Mouse (Mus musculus) lung, embryonic 15.5 days (tissue): ENCODE results near the gene Tekt1. TPM values are rescaled to one million over a fixed set of nuclear protein-coding genes. Genes with fewer than 3 reads are reported as not detected.
A peak's percentile ranks its signal among the peaks of the same experiment; 100 is the strongest.

ENCODE experiments used
- ATAC-seq: fragments of 200-750 bp; cut with Nextera tagmentation; 2 replicates; pipeline ENCODE4 v1.8.0; 2017; ENCODE audit warnings: moderate number of reproducible peaks, borderline replicate concordance; ENCODE audit not compliant: low FRiP score, low TSS enrichment; ENCODE audit errors: extremely low read depth
- H3K27ac ChIP-seq: fragments of 300-500 bp; sonication (generic); 2 replicates; pipeline ENCODE4 v1.5.1; 2015; ENCODE audit warnings: moderate library complexity, mild to moderate bottlenecking, inconsistent platforms
- H3K27me3 ChIP-seq: fragments of 300-500 bp; sonication (generic); 2 replicates; pipeline ENCODE4 v1.6.1; 2015; ENCODE audit warnings: inconsistent platforms
- H3K36me3 ChIP-seq: fragments of 300-500 bp; sonication (generic); 2 replicates; pipeline ENCODE4 v1.6.1; 2015; ENCODE audit warnings: inconsistent platforms
- H3K4me1 ChIP-seq: fragments of 300-500 bp; sonication (generic); 2 replicates; pipeline ENCODE4 v1.6.1; 2015; ENCODE audit warnings: inconsistent platforms
- H3K4me2 ChIP-seq: fragments of 300-500 bp; sonication (generic); 2 replicates; pipeline ENCODE4 v1.6.1; 2015; ENCODE audit warnings: inconsistent platforms, mild to moderate bottlenecking, moderate library complexity
- H3K4me3 ChIP-seq: fragments of 300-500 bp; sonication (generic); 2 replicates; pipeline ENCODE4 v1.5.1; 2015; ENCODE audit warnings: mild to moderate bottlenecking, inconsistent platforms
- H3K9ac ChIP-seq: fragments of 300-500 bp; sonication (generic); 2 replicates; pipeline ENCODE4 v1.6.1; 2015; ENCODE audit warnings: inconsistent platforms
- H3K9me3 ChIP-seq: fragments of 300-500 bp; sonication (generic); 2 replicates; pipeline ENCODE4 v1.6.1; 2016; ENCODE audit warnings: inconsistent platforms
- WGBS: fragments of 180-500 bp; shearing (Covaris S2); methylation state at CpG from one replicate; pipeline ENCODE4 v1.1.7; 2015; 5-methylcytosine and 5-hydroxymethylcytosine counted together
- polyA plus RNA-seq: library from polyadenylated mRNA; unstranded; fragments of >200 nt; fragmentation: Nextera tagmentation; extraction: Ambion mirVana; gene quantifications from 2 replicates; pipeline ENCODE4 v1.2.1, GENCODE M21; 2015

Gene Tekt1
- polyA plus RNA-seq, 1 experiment from 2014 or later: 11.8 TPM

DNA sequence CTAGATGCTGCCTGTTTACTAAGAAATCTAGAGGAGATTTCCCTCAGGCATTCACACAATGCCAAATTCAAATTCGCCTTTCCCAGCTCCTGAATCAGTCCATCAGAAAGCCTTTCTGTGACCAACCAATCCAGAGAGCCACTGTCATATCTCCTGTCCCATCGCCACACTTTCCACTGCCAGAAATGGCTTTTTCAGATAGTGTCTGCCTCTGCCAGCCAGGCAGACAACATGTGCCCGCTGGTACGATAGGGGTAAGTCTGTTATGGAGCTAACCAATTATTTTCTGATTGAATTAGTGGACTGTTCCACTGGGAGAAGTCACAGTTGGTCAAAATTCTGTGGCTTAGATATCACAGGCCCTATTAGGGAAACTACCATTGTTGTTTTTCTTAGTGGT lies 27.6 kb downstream of the Tekt1 start:
- no peak for ATAC-seq
- H3K4me1 ChIP-seq: peaks cover 11% of the 10 kb centered on the region
- H3K9ac ChIP-seq: no peak overlapping the region
- 76% methylated on average over 4 of the region's 4 CpGs for WGBS
- no peaks in the 10 kb centered on the region for H3K36me3 ChIP-seq
- H3K27me3 ChIP-seq: no peaks in the 10 kb centered on the region
- no peaks in the 10 kb centered on the region for H3K9me3 ChIP-seq
- H3K4me3 ChIP-seq: no peak overlapping the region
- H3K4me2 ChIP-seq: no peak overlapping the region
- H3K27ac ChIP-seq: no peak overlapping the region

DNA sequence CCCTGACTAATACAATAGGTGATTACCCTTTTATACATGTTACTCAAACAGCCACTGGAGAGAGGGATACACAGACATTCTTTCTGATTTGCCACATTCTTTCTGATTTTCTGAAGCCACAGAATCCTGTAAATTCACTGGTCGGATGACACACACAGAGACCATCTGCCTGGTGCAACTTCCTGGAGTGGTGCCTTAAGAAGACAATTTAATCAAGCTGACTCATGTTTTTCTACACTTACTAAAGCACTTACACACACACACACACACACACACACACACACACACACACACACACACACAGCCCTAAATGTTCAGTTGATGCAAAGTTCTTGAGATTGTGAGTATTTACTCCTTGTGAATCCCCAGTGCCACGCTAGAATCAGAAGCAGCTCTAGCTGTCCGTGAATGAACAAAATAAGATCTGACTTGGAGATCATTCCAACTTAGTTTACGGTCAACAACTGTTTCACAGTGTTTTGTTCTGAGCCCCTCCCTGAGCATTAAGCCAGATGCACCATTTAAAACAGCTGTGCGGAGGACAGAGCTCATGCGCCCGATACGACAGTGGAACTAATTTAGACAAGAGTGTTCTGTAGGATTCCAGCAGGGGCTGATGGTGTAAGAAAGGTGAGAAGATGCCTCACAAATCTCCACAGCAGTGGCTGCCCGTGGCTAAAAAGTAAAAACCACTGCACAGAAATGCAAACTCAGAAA lies 29.1 kb downstream of the Tekt1 start:
- 76% methylated on average over 9 of the region's 9 CpGs for WGBS
- Histone ChIP-seq H3K27ac (no peak overlapping the region), H3K9me3 (no peaks in the 10 kb centered on the region), H3K9ac (no peak overlapping the region), H3K27me3 (no peaks in the 10 kb centered on the region), H3K36me3 (no peaks in the 10 kb centered on the region), H3K4me1 (peaks cover 5% of the 10 kb centered on the region), H3K4me3 (no peak overlapping the region), H3K4me2 (no peak overlapping the region)
- no peak for ATAC-seq

DNA sequence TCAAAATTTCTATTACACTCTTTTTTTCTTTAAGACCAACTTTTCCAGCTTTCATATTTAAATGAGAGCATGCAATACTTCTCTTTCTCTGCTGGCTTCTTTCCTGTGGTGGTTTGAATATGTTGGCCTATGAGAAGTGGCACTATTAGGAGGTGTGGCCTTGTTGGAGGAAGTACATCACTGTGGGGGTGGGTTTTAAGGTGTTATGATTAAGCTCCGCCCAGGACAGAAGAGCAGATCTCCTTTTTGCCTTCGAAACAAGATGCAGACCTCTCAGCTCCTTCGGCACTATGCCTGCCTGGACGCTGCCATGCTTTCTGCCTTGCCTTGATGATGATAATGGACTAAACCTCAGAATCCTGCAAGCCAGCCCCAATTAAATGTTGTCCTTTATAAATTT lies 36.5 kb downstream of the Tekt1 start:
- ATAC-seq: no peak
- H3K4me3 ChIP-seq: no peak overlapping the region
- WGBS: 70% methylated on average over 4 of the region's 4 CpGs

DNA sequence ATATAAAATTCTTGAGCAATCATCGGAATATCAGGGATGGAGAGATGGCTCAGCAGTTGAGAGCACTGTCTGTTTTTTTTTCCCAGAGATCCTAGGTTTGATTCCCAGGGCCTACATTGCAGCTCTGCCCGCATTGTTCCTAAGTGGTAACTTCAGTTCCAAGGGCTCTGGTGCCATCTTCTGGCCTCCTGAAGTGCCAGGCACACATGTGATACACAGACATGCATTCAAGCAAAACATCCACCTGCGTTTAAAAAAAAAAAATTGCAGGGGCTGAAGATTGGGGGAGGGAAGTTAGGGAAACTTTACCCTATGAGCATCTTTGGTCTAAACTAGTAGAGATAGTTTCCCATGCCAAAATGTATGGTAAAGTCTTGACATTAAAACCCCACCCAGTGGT lies 37.8 kb downstream of the Tekt1 start:
- Histone ChIP-seq H3K9me3 (no peaks in the 10 kb centered on the region), H3K36me3 (no peaks in the 10 kb centered on the region), H3K9ac (no peak overlapping the region), H3K4me1 (no peaks in the 10 kb centered on the region), H3K27ac (no peak overlapping the region), H3K4me2 (no peak overlapping the region), H3K4me3 (no peak overlapping the region), H3K27me3 (no peaks in the 10 kb centered on the region)
- 65% methylated on average over 3 of the region's 3 CpGs for WGBS
- ATAC-seq: no peak

More for the DNA sequence above, 36.5 kb downstream of the Tekt1 start:
- no peaks in the 10 kb centered on the region for H3K4me1 ChIP-seq
- H3K9me3 ChIP-seq: no peaks in the 10 kb centered on the region
- no peaks in the 10 kb centered on the region for H3K27me3 ChIP-seq
- no peak overlapping the region for H3K27ac ChIP-seq
- H3K4me2 ChIP-seq: no peak overlapping the region
- no peaks in the 10 kb centered on the region for H3K36me3 ChIP-seq
- no peak overlapping the region for H3K9ac ChIP-seq

DNA sequence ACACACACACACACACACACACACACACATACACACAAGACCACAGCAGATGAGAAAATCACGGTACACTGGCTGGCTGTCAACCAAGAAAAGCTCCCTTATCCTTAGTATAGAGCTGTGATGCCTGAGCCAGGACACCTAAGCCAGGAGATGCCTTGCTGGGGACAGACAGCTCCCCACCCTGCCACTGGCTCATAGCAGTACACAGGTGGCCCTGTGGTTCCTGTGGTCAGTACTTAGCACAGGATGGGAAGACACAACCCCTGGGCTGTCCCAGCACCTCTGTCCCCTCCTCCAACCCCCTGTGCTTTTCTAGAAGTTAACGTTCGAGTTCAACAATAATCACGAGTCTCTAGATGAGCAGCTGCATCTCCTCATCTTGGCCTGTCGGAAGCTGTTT lies 44.2 kb downstream of the Tekt1 start:
- 55% methylated on average over 5 of the region's 5 CpGs for WGBS
- H3K4me3 ChIP-seq: no peak overlapping the region
- H3K36me3 ChIP-seq: no peaks in the 10 kb centered on the region
- H3K27me3 ChIP-seq: peaks cover 29% of the 10 kb centered on the region
- H3K4me2 ChIP-seq: no peak overlapping the region
- H3K9ac ChIP-seq: no peak overlapping the region
- ATAC-seq: no peak
- H3K9me3 ChIP-seq: no peaks in the 10 kb centered on the region
- no peak overlapping the region for H3K27ac ChIP-seq
- 0 out of 2 replicates have a peak, but pooled peaks cover 3% of the 10 kb centered on the region for H3K4me1 ChIP-seq

DNA sequence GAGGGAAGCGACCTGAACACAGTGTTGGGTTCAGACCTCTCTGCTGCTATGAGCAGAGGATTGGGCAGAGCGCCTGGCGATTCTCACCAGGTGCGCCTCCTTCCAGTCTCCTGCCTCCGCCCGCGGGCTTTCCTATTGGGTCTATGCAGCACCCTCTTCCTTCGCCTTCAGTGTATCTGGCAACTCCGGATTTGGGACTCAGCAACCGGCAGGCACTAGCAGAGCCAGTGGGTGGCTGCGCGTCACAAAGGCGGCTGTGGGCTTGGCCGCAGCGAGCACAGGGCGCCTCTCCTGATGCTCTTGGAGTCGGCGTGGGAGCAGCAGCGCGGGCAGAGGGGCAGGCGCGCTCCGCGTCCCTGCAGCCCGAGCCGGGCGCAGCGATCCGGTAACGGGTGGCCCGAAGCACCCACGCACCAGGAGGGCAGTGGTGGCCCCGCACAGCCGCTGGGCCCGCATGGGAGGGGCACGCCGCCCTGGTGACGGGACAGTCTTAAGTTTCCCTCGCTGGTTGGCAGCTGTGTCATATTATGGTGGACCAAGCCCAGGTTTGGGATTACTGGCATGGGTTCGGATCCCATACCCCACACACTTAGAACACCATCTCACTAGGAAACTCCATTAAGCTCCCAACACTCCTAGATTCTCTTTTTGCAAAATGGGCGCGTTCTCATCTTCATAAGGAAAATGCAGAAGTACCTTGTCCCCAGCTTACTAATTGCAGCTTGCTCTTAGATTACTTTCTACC lies 47.9 kb downstream of the Tekt1 start, which contains the start of gene Fbxo39:
TSS of gene Fbxo39 (plus strand) at position 294 of the 745 bp plus-strand sequence.
- Histone ChIP-seq H3K4me3 (no peak within 1 kb of the TSS), H3K36me3 (no peaks in the 10 kb centered on the region), H3K4me1 (0 out of 2 replicates have a peak, but pooled peaks cover 3% of the 10 kb centered on the region), H3K27me3 (peaks cover 29% of the 10 kb centered on the region), H3K27ac (no peak within 1 kb of the TSS), H3K9ac (no peak within 1 kb of the TSS), H3K4me2 (peak within 1 kb of the TSS; percentile 47), H3K9me3 (no peaks in the 10 kb centered on the region)
- no peak for ATAC-seq
- 8% methylated on average over 41 of the region's 42 CpGs for WGBS

DNA sequence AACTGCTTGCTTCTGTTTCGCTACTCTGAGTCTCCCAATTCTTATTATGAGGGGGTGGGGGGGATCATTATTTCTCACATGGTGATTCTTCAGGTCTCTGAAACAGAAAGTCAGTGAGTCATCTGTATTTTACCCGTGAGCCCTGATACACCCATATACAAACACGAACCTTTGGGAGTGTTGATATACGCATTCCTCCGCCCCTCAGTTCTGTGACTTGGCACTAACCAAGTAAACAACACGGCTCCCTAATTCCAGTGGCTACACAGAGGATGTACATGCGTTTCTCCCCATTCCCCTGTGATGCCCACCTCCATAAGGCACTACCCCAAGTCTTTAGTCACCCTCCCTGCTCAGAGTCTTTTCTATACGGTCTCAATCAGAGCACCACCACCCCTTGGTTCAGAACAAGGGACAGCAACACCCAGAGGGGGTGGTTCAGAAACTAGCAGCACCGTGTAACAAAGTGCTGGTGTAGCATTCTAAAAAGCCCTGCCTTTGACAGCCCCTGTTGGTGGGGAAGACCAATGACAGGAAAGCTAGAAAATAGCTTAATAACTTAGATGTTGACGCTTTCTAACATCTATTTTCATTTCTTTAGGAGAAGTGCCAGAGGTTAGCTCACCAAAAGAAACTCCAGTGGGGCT lies 50.8 kb downstream of the Tekt1 start:
- Histone ChIP-seq H3K36me3 (no peaks in the 10 kb centered on the region), H3K4me2 (no peak overlapping the region), H3K9ac (no peak overlapping the region), H3K27me3 (peaks cover 29% of the 10 kb centered on the region), H3K4me3 (no peak overlapping the region), H3K27ac (no peak overlapping the region), H3K4me1 (0 out of 2 replicates have a peak, but pooled peaks cover 3% of the 10 kb centered on the region), H3K9me3 (no peaks in the 10 kb centered on the region)
- WGBS: 68% methylated on average over 10 of the region's 10 CpGs
- ATAC-seq: no peak

DNA sequence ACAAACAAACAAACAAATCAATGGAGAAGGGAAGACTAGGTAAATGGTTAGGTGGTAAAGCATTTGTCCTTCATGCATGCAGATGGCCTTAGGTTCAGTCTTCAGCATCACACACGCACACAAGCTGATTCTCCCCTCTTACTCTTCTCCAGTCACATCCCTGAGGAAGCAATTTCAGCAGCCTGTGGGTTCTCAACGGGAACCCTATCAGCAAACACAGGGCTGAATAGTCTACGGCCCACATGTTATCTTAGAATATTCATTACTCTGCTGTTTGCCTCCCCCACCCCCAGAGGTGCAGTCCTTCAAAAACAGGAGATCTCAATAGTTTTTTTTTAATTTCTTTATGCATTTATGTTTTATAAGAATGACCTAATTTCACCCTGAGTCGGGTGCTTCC lies 51.8 kb downstream of the Tekt1 start:
- Histone ChIP-seq H3K4me3 (no peak overlapping the region), H3K4me1 (0 out of 2 replicates have a peak, but pooled peaks cover 3% of the 10 kb centered on the region)

DNA sequence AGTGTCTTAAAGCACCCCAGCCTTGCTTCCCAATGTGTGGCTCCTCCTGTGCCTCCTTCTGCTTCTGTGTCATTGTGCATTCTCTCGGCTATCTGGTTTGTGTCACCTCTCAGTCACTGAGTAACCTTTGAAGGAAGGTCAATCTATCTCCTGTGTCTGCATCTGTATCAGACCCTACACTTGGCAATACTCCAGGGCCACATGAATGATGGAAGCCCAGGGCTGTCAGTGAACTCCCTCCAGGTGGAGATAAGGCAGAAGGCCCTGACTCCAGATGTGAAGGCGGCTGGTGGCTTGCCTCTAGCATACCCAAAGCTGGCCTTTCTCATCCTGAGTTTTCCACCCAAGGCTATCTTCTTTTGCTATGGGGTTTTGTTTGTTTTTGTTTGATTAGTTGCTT lies 53.3 kb downstream of the Tekt1 start:
- WGBS: 30% methylated on average over 2 of the region's 2 CpGs
- Histone ChIP-seq H3K4me1 (no peaks in the 10 kb centered on the region), H3K9me3 (no peaks in the 10 kb centered on the region), H3K4me2 (no peak overlapping the region), H3K36me3 (no peaks in the 10 kb centered on the region), H3K27me3 (peaks cover 8% of the 10 kb centered on the region), H3K4me3 (no peak overlapping the region), H3K27ac (no peak overlapping the region), H3K9ac (no peak overlapping the region)
- ATAC-seq: no peak

More for the DNA sequence above, 51.8 kb downstream of the Tekt1 start:
- no peak overlapping the region for H3K27ac ChIP-seq
- no peak overlapping the region for H3K9ac ChIP-seq
- no peak for ATAC-seq
- H3K36me3 ChIP-seq: no peaks in the 10 kb centered on the region
- peaks cover 23% of the 10 kb centered on the region for H3K27me3 ChIP-seq
- H3K4me2 ChIP-seq: no peak overlapping the region
- H3K9me3 ChIP-seq: no peaks in the 10 kb centered on the region
- 69% methylated on average over 4 of the region's 4 CpGs for WGBS

DNA sequence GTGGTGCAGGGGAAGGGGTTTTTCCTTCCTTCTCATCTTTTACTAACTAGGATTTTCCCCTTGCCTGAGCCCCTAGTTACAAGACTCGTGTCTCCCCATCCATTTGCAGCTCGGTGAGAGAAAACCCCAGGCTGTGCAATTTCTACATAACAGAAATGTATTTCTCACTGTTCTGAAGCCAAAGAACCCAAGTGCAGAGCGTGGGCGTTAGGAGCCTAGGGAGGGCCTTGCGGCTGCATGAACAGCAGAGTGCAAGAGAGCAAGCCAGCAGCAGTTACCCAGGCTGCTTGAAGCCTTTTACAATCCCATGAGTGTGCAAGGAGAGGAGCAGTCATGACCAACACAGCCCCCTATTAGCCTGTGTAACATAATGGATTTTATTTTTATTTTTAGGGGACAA lies 54.8 kb downstream of the Tekt1 start:
- ATAC-seq: no peak
- no peak overlapping the region for H3K27ac ChIP-seq
- no peak overlapping the region for H3K4me2 ChIP-seq
- no peaks in the 10 kb centered on the region for H3K27me3 ChIP-seq
- H3K4me3 ChIP-seq: no peak overlapping the region
- no peaks in the 10 kb centered on the region for H3K9me3 ChIP-seq
- no peak overlapping the region for H3K9ac ChIP-seq
- H3K4me1 ChIP-seq: 0 out of 2 replicates have a peak, but pooled peaks cover 2% of the 10 kb centered on the region
- 81% methylated on average over 5 of the region's 5 CpGs for WGBS
- no peaks in the 10 kb centered on the region for H3K36me3 ChIP-seq

DNA sequence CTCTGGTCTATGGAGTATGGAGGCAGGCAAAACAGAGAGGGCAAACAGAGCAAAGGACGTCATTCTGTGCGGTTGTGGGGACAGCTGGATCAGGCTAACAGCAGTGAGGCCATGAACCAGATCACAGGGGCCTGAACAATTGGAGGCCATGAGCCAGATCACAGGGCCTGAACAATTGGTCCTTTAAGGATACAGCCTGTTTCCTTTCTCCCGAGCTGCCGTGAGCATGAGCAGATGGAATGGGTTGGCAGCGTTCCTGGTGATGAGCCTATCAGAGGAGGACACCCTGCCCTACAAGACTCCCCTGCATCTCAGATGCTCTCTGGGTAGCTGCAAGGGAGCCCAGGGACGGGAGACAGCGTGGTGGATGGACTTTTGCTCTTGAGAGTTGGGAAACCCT lies 60.0 kb downstream of the Tekt1 start:
- no peak overlapping the region for H3K9ac ChIP-seq
- ATAC-seq: no peak
- 75% methylated on average over 7 of the region's 7 CpGs for WGBS
- H3K27ac ChIP-seq: peak overlapping the region; percentile 71; the same call in 1 of the 2 replicates
- H3K4me2 ChIP-seq: peak overlapping the region; percentile 54
- H3K4me3 ChIP-seq: peak overlapping the region; percentile 33; the same call in 1 of the 2 replicates
- no peaks in the 10 kb centered on the region for H3K36me3 ChIP-seq
- no peaks in the 10 kb centered on the region for H3K9me3 ChIP-seq
- peaks cover 17% of the 10 kb centered on the region for H3K4me1 ChIP-seq
- H3K27me3 ChIP-seq: no peaks in the 10 kb centered on the region

DNA sequence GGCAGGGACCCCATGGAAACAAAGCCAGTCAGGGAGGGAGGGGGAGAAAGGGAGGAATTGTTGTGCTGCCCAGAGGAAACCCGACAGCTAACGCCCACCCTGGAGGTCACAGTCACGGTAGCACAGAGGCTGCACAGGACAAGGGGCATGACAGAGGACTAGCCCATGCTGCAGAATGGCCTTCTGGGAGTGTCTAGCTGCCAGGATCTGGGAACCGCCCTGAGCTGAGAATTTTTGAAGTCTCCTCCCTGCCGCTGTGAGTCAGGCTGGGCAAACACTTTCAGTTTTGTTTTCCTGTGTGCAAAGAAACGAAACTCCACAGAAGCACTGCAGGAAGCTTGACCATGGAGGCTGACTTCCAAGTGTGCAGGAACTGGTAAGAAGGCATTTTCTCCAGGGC lies 60.9 kb downstream of the Tekt1 start, which contains the start of gene Xaf1:
TSS of gene Xaf1 (plus strand) at position 296 of the 400 bp plus-strand sequence.
- no peaks in the 10 kb centered on the region for H3K9me3 ChIP-seq
- no peaks in the 10 kb centered on the region for H3K36me3 ChIP-seq
- peak within 1 kb of the TSS; percentile 71 for H3K27ac ChIP-seq
- H3K27me3 ChIP-seq: no peaks in the 10 kb centered on the region
- peak within 1 kb of the TSS; percentile 54 for H3K4me2 ChIP-seq
- WGBS: 10% methylated on average over 6 of the region's 6 CpGs
- H3K9ac ChIP-seq: no peak within 1 kb of the TSS
- peak; percentile 76 for ATAC-seq
- peak within 1 kb of the TSS; percentile 33 for H3K4me3 ChIP-seq
- H3K4me1 ChIP-seq: peaks cover 17% of the 10 kb centered on the region
